Mouse (Mus musculus) midbrain, embryonic 14.5 days (tissue): ENCODE results near the gene Spsb4. TPM values are rescaled to one million over a fixed set of nuclear protein-coding genes. Genes with fewer than 3 reads are reported as not detected.
A peak's percentile ranks its signal among the peaks of the same experiment; 100 is the strongest.

Source experiments
- ATAC-seq: fragments of 200-750 bp; cut with Nextera tagmentation; 2 replicates; pipeline ENCODE4 v1.8.0; 2017; ENCODE audit warnings: moderate number of reproducible peaks, moderate library complexity; ENCODE audit not compliant: low FRiP score, low TSS enrichment
- DNase-seq: peaks from one replicate; pipeline ENCODE4 v3.0.0-alpha.2; 2015
- H3K27ac ChIP-seq: fragments of 300-500 bp; sonication (generic); replicated peaks from 2 replicates; pipeline ENCODE4 v1.5.1; 2014; ENCODE audit warnings: mild to moderate bottlenecking, low read depth, low read length, moderate library complexity
- H3K27me3 ChIP-seq: fragments of 300-500 bp; sonication (generic); 2 replicates; pipeline ENCODE4 v1.6.1; 2014; ENCODE audit warnings: low read length, control low read depth, mixed read lengths; ENCODE audit not compliant: control insufficient read depth, insufficient read depth
- H3K36me3 ChIP-seq: fragments of 300-500 bp; sonication (generic); 2 replicates; pipeline ENCODE4 v1.6.1; 2014; ENCODE audit warnings: low read length, control low read depth; ENCODE audit not compliant: control insufficient read depth, insufficient read depth
- H3K4me1 ChIP-seq: fragments of 300-500 bp; sonication (generic); 2 replicates; pipeline ENCODE4 v1.6.1; 2014; ENCODE audit warnings: mild to moderate bottlenecking, antibody characterized with exemption, low read length, control low read depth; ENCODE audit not compliant: control insufficient read depth, insufficient read depth
- H3K4me2 ChIP-seq: fragments of 300-500 bp; sonication (generic); 2 replicates; pipeline ENCODE4 v1.6.1; 2014; ENCODE audit warnings: mild to moderate bottlenecking, low read length, moderate library complexity
- H3K4me3 ChIP-seq: fragments of 300-500 bp; sonication (generic); replicated peaks from 2 replicates; pipeline ENCODE4 v1.5.1; 2014; ENCODE audit warnings: low read depth, low read length
- H3K9ac ChIP-seq: fragments of 300-500 bp; sonication (generic); replicated peaks from 2 replicates; pipeline ENCODE4 v1.6.1; 2014; ENCODE audit warnings: mild to moderate bottlenecking, low read length, moderate library complexity
- H3K9me3 ChIP-seq: fragments of 300-500 bp; sonication (generic); 2 replicates; pipeline ENCODE4 v1.6.1; 2016; ENCODE audit warnings: low read length, control low read depth, mixed read lengths; ENCODE audit not compliant: control insufficient read depth
- WGBS: fragments of 180-500 bp; shearing (Covaris S2); extraction: QIAGEN DNeasy Blood & Tissue Kit; methylation state at CpG from one replicate; pipeline ENCODE4 v1.1.7; 2014; 5-methylcytosine and 5-hydroxymethylcytosine counted together
- polyA plus RNA-seq: library from polyadenylated mRNA; unstranded; fragments of >200 nt; fragmentation: Nextera tagmentation; extraction: Ambion mirVana; gene quantifications from 2 replicates; pipeline ENCODE4 v1.2.1, GENCODE M21; 2014

Spsb4 gene
- polyA plus RNA-seq, 1 experiment from 2014 or later = 38.5 TPM

DNA sequence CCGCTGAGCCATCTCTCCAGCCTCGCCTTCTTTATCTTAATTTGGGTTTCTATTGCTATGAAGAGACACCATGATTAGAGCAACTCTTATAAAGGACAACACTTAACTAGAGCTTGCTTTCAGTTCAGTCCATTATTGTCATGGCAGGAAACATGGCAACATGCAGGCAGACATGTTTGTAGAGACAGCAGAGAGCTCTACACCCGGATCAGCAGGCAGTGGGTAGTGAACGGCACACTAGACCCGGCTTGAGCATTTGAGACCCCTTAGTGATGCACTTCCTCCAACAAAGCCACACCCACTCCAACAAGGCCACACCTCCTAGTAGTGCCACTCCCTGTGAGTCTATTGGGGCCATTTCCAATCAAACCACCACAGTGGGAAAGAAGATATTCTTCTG is 3.7 kb upstream of the Spsb4 start:
- H3K27me3 ChIP-seq = no peaks in the 10 kb centered on the region
- H3K27ac ChIP-seq = no peak overlapping the region
- WGBS = 87% methylated on average over 5 of the region's 5 CpGs
- H3K4me2 ChIP-seq = no peak overlapping the region
- no peak for DNase-seq
- no peak overlapping the region for H3K9ac ChIP-seq
- no peaks in the 10 kb centered on the region for H3K9me3 ChIP-seq
- ATAC-seq = no peak
- no peak overlapping the region for H3K4me3 ChIP-seq
- H3K4me1 ChIP-seq = peaks cover 10% of the 10 kb centered on the region
- no peaks in the 10 kb centered on the region for H3K36me3 ChIP-seq

DNA sequence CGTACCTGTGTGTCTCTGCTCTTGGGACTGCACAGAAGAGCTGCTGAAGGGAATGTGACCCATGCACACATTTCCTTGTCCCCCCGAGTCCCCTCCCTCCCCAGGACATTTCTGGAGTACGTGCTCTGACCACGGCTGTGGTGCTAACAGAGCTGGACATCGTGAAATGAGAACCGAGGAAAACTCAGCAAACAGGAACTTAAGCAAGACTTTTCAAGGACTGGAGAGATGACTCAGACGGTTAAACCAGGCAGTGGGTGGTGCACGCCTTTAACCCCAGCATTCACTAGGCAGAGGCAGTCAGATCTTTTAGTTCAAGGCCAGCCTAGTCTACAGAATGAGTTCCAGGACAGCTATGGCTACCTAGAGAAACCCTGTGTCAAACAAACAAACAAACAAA is 1.5 kb upstream of the Spsb4 start:
- no peak overlapping the region for H3K9ac ChIP-seq
- ATAC-seq = no peak
- no peaks in the 10 kb centered on the region for H3K36me3 ChIP-seq
- peaks cover 23% of the 10 kb centered on the region for H3K4me1 ChIP-seq
- H3K27ac ChIP-seq = no peak overlapping the region
- no peaks in the 10 kb centered on the region for H3K9me3 ChIP-seq
- H3K27me3 ChIP-seq = no peaks in the 10 kb centered on the region
- no peak for DNase-seq
- WGBS = 86% methylated on average over 8 of the region's 8 CpGs
- H3K4me3 ChIP-seq = no peak overlapping the region
- no peak overlapping the region for H3K4me2 ChIP-seq

DNA sequence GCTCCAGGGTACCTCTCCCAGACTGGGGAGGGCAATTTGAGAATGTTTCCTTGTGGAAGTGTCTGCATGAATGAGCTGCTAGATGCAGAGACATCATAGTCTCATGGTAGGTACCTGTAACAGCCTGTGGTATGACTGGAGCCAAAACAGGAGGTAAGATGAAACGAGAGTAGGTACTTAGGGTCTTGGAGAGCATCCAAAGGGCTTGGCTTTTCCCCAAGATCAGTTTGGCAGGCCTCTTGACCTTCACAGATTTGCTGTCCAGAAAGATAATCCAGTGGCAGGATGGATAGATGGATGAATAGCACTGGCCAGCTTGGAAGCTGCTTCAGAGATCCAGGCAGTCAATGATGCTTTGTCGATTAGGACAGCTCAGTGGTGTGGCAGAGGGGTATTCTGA is 1.0 kb upstream of the Spsb4 start:
- Histone ChIP-seq H3K36me3 (no peaks in the 10 kb centered on the region), H3K27ac (peak overlapping the region; percentile 98; the same call in 1 of the 2 replicates), H3K4me2 (peak overlapping the region; percentile 66), H3K4me3 (no peak overlapping the region), H3K27me3 (no peaks in the 10 kb centered on the region), H3K9me3 (no peaks in the 10 kb centered on the region), H3K4me1 (peaks cover 28% of the 10 kb centered on the region), H3K9ac (no peak overlapping the region)
- DNase-seq = no peak
- WGBS = 40% methylated on average over 2 of the region's 2 CpGs
- ATAC-seq = no peak

DNA sequence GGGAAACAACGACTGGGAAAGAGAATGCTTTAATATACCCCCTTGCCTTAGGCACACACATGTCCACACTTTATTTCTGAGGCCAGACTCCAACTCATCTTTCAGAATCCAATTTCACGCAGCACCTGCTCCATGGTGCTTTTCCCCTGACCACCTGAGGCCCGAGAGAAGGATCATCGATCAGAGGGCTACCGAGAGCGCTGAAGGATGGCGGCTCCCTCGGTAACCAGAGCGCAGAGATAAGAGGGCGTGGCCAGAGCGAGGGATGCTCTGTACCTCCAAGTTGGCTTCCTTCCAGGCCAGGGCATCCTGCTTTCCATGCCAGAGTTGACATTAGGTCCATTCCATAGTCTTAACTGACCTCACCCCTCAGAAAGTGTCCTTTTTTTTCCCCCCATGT is 588 bp upstream of the Spsb4 start:
- H3K4me3 ChIP-seq = peak overlapping the region; percentile 62
- no peaks in the 10 kb centered on the region for H3K9me3 ChIP-seq
- ATAC-seq = peak; percentile 15; the same call in 1 of the 2 replicates
- DNase-seq = peak; percentile 73
- 0% methylated on average over 11 of the region's 11 CpGs for WGBS
- peak overlapping the region; percentile 92 for H3K9ac ChIP-seq
- H3K4me1 ChIP-seq = peaks cover 30% of the 10 kb centered on the region
- peak overlapping the region; percentile 98 for H3K27ac ChIP-seq
- H3K27me3 ChIP-seq = no peaks in the 10 kb centered on the region
- peak overlapping the region; percentile 66 for H3K4me2 ChIP-seq
- H3K36me3 ChIP-seq = no peaks in the 10 kb centered on the region

DNA sequence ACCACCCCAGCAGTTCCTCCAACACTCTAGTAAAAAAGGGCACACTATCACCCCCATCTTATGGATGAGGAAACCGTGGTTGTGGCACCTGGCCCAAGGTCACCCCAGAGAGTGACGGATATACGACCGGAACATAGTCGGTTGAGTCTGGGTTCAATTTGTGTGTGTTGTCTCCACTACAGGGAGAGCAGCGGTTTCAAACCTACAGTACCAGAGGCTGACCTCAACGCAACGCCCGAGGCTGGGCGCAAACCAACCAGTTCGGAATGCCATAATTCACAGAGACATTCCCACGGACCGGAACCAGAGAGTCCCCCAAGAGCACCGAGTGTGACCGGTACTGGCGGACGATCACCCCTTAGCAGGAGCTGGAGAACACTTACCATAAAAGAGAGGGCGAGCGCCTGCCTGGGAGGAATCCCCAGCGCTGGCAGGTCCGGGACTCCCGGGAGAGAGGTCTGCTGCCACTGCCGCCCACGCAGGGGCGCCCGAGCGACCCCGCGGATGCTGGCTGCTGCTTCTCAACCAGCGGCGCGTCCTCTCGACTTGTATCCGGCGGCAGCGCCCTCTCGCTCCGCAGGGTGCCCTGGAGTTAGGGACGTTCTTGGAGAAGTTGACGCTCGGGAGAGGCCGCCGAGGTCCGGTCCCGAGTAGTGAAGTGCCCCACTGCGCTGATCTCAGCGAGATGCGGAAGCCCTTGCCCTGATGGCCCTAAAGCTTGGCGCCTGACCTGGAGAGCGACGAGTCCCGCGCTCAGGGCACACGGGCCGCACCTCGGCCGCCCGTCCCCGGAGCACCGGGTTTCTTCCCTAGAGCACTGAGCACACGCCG is 617 bp downstream of the Spsb4 start:
- WGBS = under 1% methylated on average over 62 of the region's 62 CpGs
- Histone ChIP-seq H3K36me3 (no peaks in the 10 kb centered on the region), H3K4me3 (peak overlapping the region; percentile 62), H3K9me3 (no peaks in the 10 kb centered on the region), H3K4me1 (peaks cover 38% of the 10 kb centered on the region), H3K27ac (peak overlapping the region; percentile 98), H3K4me2 (peak overlapping the region; percentile 66), H3K27me3 (no peaks in the 10 kb centered on the region), H3K9ac (peak overlapping the region; percentile 92)
- ATAC-seq = peak; percentile 53
- peak; percentile 91 for DNase-seq

DNA sequence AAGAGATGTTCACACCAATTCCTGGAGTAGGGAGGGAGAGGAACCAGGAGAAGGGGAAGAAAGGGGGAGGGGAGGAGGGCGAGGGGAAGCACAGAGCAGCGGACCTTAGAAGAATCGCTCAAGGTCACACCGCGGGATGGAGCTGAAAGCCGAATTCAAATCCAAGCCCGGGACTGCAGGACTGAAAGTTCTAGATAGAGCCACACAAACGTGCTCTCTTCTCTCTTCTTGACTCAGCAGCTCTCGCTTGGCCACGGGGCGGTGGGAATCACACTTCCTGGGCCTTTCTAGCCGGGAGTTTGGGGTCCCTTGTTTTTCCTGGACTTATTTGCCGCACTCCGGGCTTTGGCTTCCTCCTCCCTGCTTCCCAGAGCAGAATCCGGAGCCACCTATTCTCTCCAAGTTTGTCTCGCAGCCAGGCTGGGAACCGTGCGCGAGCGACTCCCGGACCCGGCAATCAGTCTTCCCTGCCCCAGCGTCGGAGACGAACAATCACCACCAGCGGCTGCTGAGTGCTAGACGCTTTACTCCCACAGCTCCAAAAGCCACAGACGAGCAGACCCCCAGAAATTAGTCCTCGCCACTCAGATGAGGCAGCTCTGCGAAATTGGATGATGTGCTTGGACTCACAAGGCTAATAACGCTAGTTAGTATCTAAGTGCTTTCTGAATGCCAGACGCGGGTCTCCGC is 1.4 kb downstream of the Spsb4 start:
- Histone ChIP-seq H3K9me3 (no peaks in the 10 kb centered on the region), H3K36me3 (no peaks in the 10 kb centered on the region), H3K9ac (peak overlapping the region; percentile 92), H3K27ac (peak overlapping the region; percentile 98), H3K4me1 (peaks cover 45% of the 10 kb centered on the region), H3K4me3 (peak overlapping the region; percentile 62), H3K27me3 (no peaks in the 10 kb centered on the region), H3K4me2 (peak overlapping the region; percentile 66)
- ATAC-seq = no peak
- peak; percentile 75 for DNase-seq
- WGBS = 1% methylated on average over 34 of the region's 34 CpGs

DNA sequence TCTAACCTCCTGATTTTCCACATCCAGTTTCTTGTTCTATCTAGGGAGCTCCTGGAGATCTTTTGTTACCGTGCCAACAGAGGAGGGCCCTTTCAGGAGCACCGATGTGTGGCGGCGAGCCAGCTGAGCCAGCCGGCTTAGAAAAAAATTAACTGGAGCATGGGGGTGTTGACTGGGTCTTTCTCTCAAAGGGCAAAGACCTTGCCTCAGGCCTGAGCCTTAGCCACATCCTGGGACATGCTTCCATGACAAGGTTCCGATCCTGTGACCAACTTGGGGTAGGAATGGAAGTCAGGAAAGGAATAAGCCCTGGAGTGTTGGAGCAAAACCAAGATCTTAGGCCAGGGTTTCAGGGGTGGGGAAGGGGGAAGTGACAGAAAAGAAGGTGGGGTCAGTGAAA is 2.9 kb downstream of the Spsb4 start:
- H3K4me3 ChIP-seq = peak overlapping the region; percentile 62; the same call in 1 of the 2 replicates
- 4% methylated on average over 6 of the region's 6 CpGs for WGBS

DNA sequence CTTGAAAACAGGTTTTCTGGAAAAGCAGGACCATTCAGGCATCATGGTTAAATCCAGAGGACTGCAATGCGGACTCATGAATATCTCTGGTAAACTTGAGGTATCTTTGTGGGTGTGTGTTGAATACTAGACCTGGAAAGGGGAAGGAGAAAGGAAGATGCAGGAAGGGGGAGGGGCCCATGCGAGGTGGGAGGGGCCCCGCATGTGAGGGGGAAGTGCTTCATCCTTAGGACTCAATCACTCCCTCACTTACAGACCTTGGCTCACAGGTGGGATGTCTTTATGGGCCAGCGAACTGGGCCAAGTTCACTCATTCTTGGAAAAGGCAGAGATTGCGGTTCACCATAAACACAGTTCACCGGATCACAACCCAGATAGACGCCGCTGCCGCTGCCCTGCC is 4.9 kb downstream of the Spsb4 start:
- Histone ChIP-seq H3K4me2 (peak overlapping the region; percentile 20), H3K9me3 (peaks cover 4% of the 10 kb centered on the region; the same call in 1 of the 2 replicates), H3K27ac (peak overlapping the region; percentile 65), H3K27me3 (no peaks in the 10 kb centered on the region), H3K36me3 (no peaks in the 10 kb centered on the region), H3K4me3 (no peak overlapping the region), H3K9ac (no peak overlapping the region), H3K4me1 (peaks cover 45% of the 10 kb centered on the region)
- 62% methylated on average over 9 of the region's 9 CpGs for WGBS
- DNase-seq = no peak
- no peak for ATAC-seq

More for the DNA sequence above, 2.9 kb downstream of the Spsb4 start:
- DNase-seq = peak; percentile 84
- Histone ChIP-seq H3K36me3 (no peaks in the 10 kb centered on the region), H3K4me2 (peak overlapping the region; percentile 66), H3K27ac (peak overlapping the region; percentile 65), H3K27me3 (no peaks in the 10 kb centered on the region), H3K4me1 (peaks cover 56% of the 10 kb centered on the region), H3K9me3 (no peaks in the 10 kb centered on the region), H3K9ac (no peak overlapping the region)
- no peak for ATAC-seq
